Mouse (Mus musculus): Measurements from ENCODE around the gene Abi3bp. TPM values are rescaled to one million over a fixed set of nuclear protein-coding genes. Genes with fewer than 3 reads are reported as not detected.
A peak's percentile ranks its signal among the peaks of the same experiment; 100 is the strongest.

Gene Abi3bp
- polyA plus RNA-seq, 1 experiment = 0.79 TPM

DNA sequence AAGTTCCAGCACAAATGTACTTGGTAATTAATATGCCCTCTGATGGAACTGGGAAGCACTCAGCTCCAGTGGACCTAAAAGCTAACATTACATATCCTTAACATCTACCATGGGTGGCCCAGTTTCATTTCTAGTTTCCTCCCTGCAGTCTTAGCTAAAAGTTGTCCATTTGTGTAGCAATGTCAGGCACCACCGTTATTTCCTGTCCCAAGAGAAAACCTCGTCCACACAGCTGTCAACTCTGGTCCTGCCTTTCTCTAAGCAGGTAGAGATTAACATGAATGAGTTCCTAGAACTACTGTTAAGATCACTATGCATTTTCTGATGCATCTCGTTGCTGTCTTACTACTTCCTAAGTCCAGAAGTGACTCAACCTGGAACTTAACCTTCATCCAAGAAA is 237.9 kb downstream of the Abi3bp start:
- Histone ChIP-seq H3K27me3 (ENCODE audit: control insufficient read depth, insufficient read depth, low read length) (no peaks in the 10 kb centered on the region), H3K4me1 (ENCODE audit: control insufficient read depth, insufficient read depth, low read length) (peaks cover 6% of the 10 kb centered on the region), H3K27ac (ENCODE audit: control insufficient read depth, insufficient read depth, low read depth, low read length) (peak overlapping the region; percentile 86), H3K4me3 (ENCODE audit: control insufficient read depth, low read depth, low read length) (peak overlapping the region; percentile 94; the same call in 1 of the 2 replicates), H3K36me3 (ENCODE audit: control insufficient read depth, insufficient read depth, low read length) (no peaks in the 10 kb centered on the region)
- TF ChIP-seq POLR2A (IDR thresholded peaks at IDR 0.05; ENCODE audit: control insufficient read depth, low read depth, low read length) = no peak
- TF ChIP-seq CTCF (IDR thresholded peaks at IDR 0.05; ENCODE audit: control insufficient read depth, insufficient read depth, insufficient replicate concordance, low read depth, low read length) = no peak

DNA sequence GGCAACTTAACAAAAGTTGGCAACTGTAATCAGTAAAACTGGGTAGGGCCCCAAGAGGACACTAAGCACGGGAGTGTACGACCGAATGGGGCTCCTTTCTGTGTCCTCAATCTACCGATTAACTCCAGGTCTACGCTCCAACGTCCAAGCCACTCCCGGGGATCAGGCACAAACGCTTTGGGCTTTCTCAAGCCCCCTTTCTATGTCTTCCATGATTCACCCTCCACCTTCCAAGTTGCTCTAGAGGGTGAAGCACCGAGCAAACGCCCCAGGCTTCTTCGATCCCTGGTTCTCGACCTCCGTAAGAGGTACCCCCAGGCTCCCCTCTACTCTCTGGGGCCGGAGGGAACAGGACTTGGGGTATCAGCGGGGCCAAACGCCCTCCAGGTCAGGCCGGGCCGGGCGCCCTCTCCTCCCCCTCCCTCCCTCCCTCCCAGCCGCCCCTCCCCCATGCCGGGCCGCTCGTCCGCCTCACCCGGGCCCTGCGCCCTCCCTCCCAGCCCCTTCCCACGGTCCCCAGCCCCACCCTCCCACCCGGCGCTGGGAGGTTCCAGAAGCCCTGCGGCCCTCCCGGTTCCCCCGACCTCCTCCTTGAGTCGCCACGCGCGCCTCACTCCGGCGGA is 239.0 kb downstream of the Abi3bp start:
- TF ChIP-seq POLR2A (IDR thresholded peaks at IDR 0.05; ENCODE audit: control insufficient read depth, low read depth, low read length) = no peak
- no peak for TF ChIP-seq CTCF (IDR thresholded peaks at IDR 0.05; ENCODE audit: control insufficient read depth, insufficient read depth, insufficient replicate concordance, low read depth, low read length)
- H3K4me1 ChIP-seq (ENCODE audit: control insufficient read depth, insufficient read depth, low read length) = peaks cover 6% of the 10 kb centered on the region

DNA sequence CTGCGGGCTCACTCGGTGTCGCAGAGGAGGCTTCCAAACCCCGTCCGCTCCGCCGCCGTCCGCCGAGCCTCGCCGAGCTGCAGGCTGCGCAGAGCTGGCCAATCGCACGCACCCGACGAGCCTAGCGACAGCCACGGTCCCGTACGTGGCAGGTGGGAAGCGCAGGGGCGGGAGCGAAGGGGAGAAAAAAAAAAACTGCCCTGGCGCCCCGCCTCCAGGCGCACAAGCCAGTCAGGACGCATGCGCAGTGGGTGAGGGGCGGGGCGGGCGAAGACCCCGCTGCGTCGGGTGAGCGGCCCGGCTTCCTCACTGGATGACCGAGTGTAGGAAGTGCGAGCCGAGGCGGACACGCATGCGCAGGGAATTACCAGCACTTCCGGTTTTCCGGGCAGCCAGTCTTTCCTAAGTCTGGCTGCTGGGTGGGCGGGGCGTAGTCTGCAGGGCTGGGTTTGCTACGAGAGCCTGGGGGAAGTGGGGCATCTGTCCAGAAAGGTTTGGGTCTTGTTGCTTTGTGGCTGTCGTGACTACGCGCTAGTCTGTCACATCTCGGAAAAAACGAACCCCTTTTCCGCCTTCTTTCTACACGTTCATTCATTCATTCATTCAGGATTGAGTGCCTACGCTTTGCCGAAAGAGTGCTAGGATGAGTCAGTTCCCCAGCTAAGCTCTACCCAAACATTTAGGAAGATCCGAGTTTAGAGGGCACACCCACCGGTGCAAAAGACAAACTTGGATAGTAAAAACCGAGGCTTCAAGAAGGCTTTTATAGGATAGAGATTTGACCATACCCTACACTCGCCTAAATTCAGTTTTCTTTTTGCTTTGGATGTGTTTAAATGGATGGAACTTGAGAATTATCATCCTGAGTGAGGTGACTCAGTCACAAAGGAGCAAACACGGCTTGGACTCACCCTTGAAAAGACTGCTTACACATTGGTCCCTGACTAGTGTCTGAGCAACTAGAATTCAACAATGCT is 239.8 kb downstream of the Abi3bp start, which contains the start of gene Tfg:
Tfg (minus strand) TSS at position 227 of the 977 bp plus-strand sequence.
- Histone ChIP-seq H3K36me3 (ENCODE audit: control insufficient read depth, insufficient read depth, low read length) (no peaks in the 10 kb centered on the region), H3K4me3 (ENCODE audit: control insufficient read depth, low read depth, low read length) (peak within 1 kb of the TSS; percentile 100), H3K27me3 (ENCODE audit: control insufficient read depth, insufficient read depth, low read length) (no peaks in the 10 kb centered on the region), H3K27ac (ENCODE audit: control insufficient read depth, insufficient read depth, low read depth, low read length) (peak within 1 kb of the TSS; percentile 100), H3K4me1 (ENCODE audit: control insufficient read depth, insufficient read depth, low read length) (peaks cover 6% of the 10 kb centered on the region)
- TF ChIP-seq POLR2A (IDR thresholded peaks at IDR 0.05; ENCODE audit: control insufficient read depth, low read depth, low read length) (peak; percentile 88), CTCF (IDR thresholded peaks at IDR 0.05; ENCODE audit: control insufficient read depth, insufficient read depth, insufficient replicate concordance, low read depth, low read length) (no peak)

More for the DNA sequence above, 239.0 kb downstream of the Abi3bp start:
- Histone ChIP-seq H3K36me3 (ENCODE audit: control insufficient read depth, insufficient read depth, low read length) (no peaks in the 10 kb centered on the region), H3K4me3 (ENCODE audit: control insufficient read depth, low read depth, low read length) (peak overlapping the region; percentile 100), H3K27ac (ENCODE audit: control insufficient read depth, insufficient read depth, low read depth, low read length) (peak overlapping the region; percentile 100), H3K27me3 (ENCODE audit: control insufficient read depth, insufficient read depth, low read length) (no peaks in the 10 kb centered on the region)

DNA sequence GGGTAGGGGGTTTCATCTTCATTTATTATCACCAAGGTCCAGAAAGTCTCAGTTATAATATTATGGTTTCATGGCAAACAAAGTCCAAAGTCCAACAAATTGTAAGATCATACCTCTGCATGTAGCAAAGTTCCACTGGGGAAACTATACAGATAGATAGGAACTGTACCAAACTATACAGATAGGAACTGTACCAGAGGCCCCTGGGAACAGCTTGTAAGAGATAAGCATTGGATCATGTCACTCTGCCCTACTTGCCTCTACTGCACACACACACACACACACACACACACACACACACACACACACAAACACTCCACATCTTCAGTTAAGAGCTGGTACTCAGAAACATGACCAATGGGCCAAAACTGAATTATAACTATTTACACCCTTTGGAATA is 241.4 kb downstream of the Abi3bp start:
- no peak for TF ChIP-seq POLR2A (IDR thresholded peaks at IDR 0.05; ENCODE audit: control insufficient read depth, low read depth, low read length)
- TF ChIP-seq CTCF (IDR thresholded peaks at IDR 0.05; ENCODE audit: control insufficient read depth, insufficient read depth, insufficient replicate concordance, low read depth, low read length) = no peak
- Histone ChIP-seq H3K4me3 (ENCODE audit: control insufficient read depth, low read depth, low read length) (no peak overlapping the region), H3K27ac (ENCODE audit: control insufficient read depth, insufficient read depth, low read depth, low read length) (no peak overlapping the region), H3K4me1 (ENCODE audit: control insufficient read depth, insufficient read depth, low read length) (peaks cover 6% of the 10 kb centered on the region), H3K36me3 (ENCODE audit: control insufficient read depth, insufficient read depth, low read length) (no peaks in the 10 kb centered on the region), H3K27me3 (ENCODE audit: control insufficient read depth, insufficient read depth, low read length) (no peaks in the 10 kb centered on the region)

DNA sequence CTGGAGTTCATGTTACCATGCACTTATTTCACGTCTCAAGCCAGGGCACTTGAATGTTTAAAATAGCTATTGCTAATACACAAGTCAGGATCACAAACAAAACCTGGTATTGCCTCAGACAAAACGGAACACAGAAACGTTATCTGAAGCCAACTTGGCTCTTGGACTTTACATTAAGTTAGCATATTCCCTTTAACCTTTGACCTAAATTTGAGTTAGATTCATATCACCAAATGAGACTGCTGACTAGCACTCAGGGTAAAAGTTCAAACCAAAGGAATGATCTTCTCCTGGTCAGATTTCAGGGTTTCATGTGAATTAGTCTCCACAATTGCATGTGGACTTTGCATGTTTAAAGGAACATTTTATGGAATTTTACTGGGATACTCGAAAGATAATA is 244.7 kb downstream of the Abi3bp start:
- no peak for TF ChIP-seq CTCF (IDR thresholded peaks at IDR 0.05; ENCODE audit: control insufficient read depth, insufficient read depth, insufficient replicate concordance, low read depth, low read length)
- TF ChIP-seq POLR2A (IDR thresholded peaks at IDR 0.05; ENCODE audit: control insufficient read depth, low read depth, low read length) = no peak
- H3K27me3 ChIP-seq (ENCODE audit: control insufficient read depth, insufficient read depth, low read length) = no peaks in the 10 kb centered on the region
- no peak overlapping the region for H3K27ac ChIP-seq (ENCODE audit: control insufficient read depth, insufficient read depth, low read depth, low read length)
- peaks cover 2% of the 10 kb centered on the region; the same call in 1 of the 2 replicates for H3K4me1 ChIP-seq (ENCODE audit: control insufficient read depth, insufficient read depth, low read length)
- H3K4me3 ChIP-seq (ENCODE audit: control insufficient read depth, low read depth, low read length) = no peak overlapping the region
- H3K36me3 ChIP-seq (ENCODE audit: control insufficient read depth, insufficient read depth, low read length) = no peaks in the 10 kb centered on the region

DNA sequence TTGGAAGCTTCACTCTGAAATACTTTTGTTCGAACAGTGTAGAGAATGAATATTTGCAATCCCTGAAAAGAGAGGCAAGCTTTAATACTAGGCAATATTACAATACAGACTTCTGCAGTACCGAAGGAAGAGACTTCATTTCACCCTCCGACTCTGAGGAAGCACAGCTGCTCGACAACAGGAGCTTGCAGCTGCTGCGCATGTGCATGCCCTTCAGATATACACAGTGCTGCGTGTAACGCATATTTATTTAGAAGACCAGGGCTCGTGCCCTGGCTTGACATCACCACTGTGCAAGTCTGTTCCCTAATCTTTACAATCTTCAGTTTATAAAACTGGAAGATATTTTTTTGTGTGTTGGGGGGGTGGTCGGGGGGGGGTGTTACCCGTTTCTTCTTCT is 247.2 kb downstream of the Abi3bp start:
- Histone ChIP-seq H3K4me1 (ENCODE audit: control insufficient read depth, insufficient read depth, low read length) (peaks cover 2% of the 10 kb centered on the region; the same call in 1 of the 2 replicates), H3K36me3 (ENCODE audit: control insufficient read depth, insufficient read depth, low read length) (no peaks in the 10 kb centered on the region), H3K4me3 (ENCODE audit: control insufficient read depth, low read depth, low read length) (no peak overlapping the region), H3K27me3 (ENCODE audit: control insufficient read depth, insufficient read depth, low read length) (no peaks in the 10 kb centered on the region), H3K27ac (ENCODE audit: control insufficient read depth, insufficient read depth, low read depth, low read length) (no peak overlapping the region)
- TF ChIP-seq POLR2A (IDR thresholded peaks at IDR 0.05; ENCODE audit: control insufficient read depth, low read depth, low read length) = no peak

DNA sequence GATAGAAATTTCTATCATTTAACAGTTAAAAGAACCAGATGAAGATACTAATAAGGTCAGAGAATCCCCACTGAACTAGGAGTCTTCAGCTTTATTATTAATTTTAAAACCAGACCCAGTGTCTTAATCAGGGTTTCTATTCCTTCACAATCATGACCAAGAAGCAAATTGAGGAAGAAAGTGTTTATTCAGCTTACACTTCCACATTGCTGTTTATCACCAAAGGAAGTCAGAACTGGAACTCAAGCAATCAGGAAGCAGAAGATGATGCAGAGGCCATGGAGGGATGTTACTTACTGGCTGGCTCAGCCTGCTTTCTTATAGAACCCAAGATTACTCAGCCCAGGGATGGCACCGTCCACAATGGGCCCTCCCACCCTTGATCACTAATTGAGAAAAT is 251.4 kb downstream of the Abi3bp start:
- Histone ChIP-seq H3K27ac (ENCODE audit: control insufficient read depth, insufficient read depth, low read depth, low read length) (no peak overlapping the region), H3K36me3 (ENCODE audit: control insufficient read depth, insufficient read depth, low read length) (no peaks in the 10 kb centered on the region), H3K4me3 (ENCODE audit: control insufficient read depth, low read depth, low read length) (no peak overlapping the region), H3K27me3 (ENCODE audit: control insufficient read depth, insufficient read depth, low read length) (no peaks in the 10 kb centered on the region), H3K4me1 (ENCODE audit: control insufficient read depth, insufficient read depth, low read length) (peaks cover 2% of the 10 kb centered on the region; the same call in 1 of the 2 replicates)
- no peak for TF ChIP-seq CTCF (IDR thresholded peaks at IDR 0.05; ENCODE audit: control insufficient read depth, insufficient read depth, insufficient replicate concordance, low read depth, low read length)
- TF ChIP-seq POLR2A (IDR thresholded peaks at IDR 0.05; ENCODE audit: control insufficient read depth, low read depth, low read length) = no peak

Other genes with a start within 250 kb of the Abi3bp start
- gene Tfg, start 239.6 kb downstream of the Abi3bp start, polyA plus RNA-seq (2012; rRNA removed) = 67.1 and 77.2 TPM in 2 replicates

Measured in testis, adult 2 months (tissue).